Mouse (Mus musculus) heart, postnatal 0 days (tissue): Measurements from ENCODE around the gene Fgfr1op2. TPM values are rescaled to one million over a fixed set of nuclear protein-coding genes. Genes with fewer than 3 reads are reported as not detected.

Experiments used
- ATAC-seq: fragments of 200-750 bp; cut with Nextera tagmentation; 2 replicates; pipeline ENCODE4 v1.8.0; 2017; ENCODE audit warnings: low read depth, moderate number of reproducible peaks, moderate library complexity; ENCODE audit not compliant: insufficient read depth
- DNase-seq: peaks from one replicate; pipeline ENCODE4 v3.0.0-alpha.2; 2016; ENCODE audit warnings: low spot score
- H3K27ac ChIP-seq: fragments of 300-500 bp; sonication (generic); 2 replicates; pipeline ENCODE4 v1.5.1; 2014; ENCODE audit warnings: low read depth, mild to moderate bottlenecking
- H3K27me3 ChIP-seq: fragments of 300-500 bp; sonication (generic); 2 replicates; pipeline ENCODE4 v1.6.1; 2014; ENCODE audit warnings: low read length, mixed read lengths; ENCODE audit not compliant: control insufficient read depth, insufficient read depth
- H3K36me3 ChIP-seq: fragments of 300-500 bp; sonication (generic); replicated peaks from 2 replicates; pipeline ENCODE4 v1.6.1; 2014; ENCODE audit warnings: low read length, mixed read lengths; ENCODE audit not compliant: control insufficient read depth, insufficient read depth
- H3K4me1 ChIP-seq: fragments of 300-500 bp; sonication (generic); 2 replicates; pipeline ENCODE4 v1.6.1; 2014; ENCODE audit warnings: antibody characterized with exemption; ENCODE audit not compliant: control insufficient read depth, insufficient read depth
- H3K4me2 ChIP-seq: fragments of 300-500 bp; sonication (generic); 2 replicates; pipeline ENCODE4 v1.6.1; 2014; ENCODE audit warnings: low read depth, mild to moderate bottlenecking, low read length, moderate library complexity
- H3K4me3 ChIP-seq: fragments of 300-500 bp; sonication (generic); 2 replicates; pipeline ENCODE4 v1.5.1; 2014; ENCODE audit warnings: low read depth, low read length
- H3K9ac ChIP-seq: fragments of 300-500 bp; sonication (generic); replicated peaks from 2 replicates; pipeline ENCODE4 v1.6.1; 2014; ENCODE audit warnings: low read depth, low read length, mixed read lengths
- H3K9me3 ChIP-seq: fragments of 300-500 bp; sonication (generic); replicated peaks from 2 replicates; pipeline ENCODE4 v1.6.1; 2016; ENCODE audit warnings: low read length; ENCODE audit not compliant: control insufficient read depth
- CTCF ChIP-seq: IDR thresholded peaks from 2 replicates; pipeline ENCODE4 v1.5.1; 2016; ENCODE audit warnings: antibody characterized with exemption, control low read depth, low read depth
- EP300 ChIP-seq: IDR thresholded peaks from 2 replicates; pipeline ENCODE4 v1.6.1; 2016; ENCODE audit warnings: antibody characterized with exemption, low read depth
- WGBS: fragments of 180-500 bp; shearing (Covaris S2); extraction: QIAGEN DNeasy Blood & Tissue Kit; methylation state at CpG from one replicate; pipeline ENCODE4 v1.1.7; 2014; 5-methylcytosine and 5-hydroxymethylcytosine counted together
- polyA plus RNA-seq: library from polyadenylated mRNA; unstranded; fragments of >200 nt; fragmentation: Nextera tagmentation; extraction: Ambion mirVana; gene quantifications from 2 replicates; pipeline ENCODE4 v1.2.1, GENCODE M21; 2015
- total RNA-seq: library from RNA; depleted of rRNA; stranded (reverse); fragments of >200 nt; gene quantifications from 2 replicates; pipeline ENCODE4 v1.2.3, GENCODE M21; 2014; ENCODE audit warnings: low replicate concordance

Gene Fgfr1op2
- total and polyA plus RNA-seq, 2 experiments from 2014 or later, result 61.4 to 87.8 TPM

GRCm38 (mm10) chr6:146603651-146604050 lies 26.6 kb downstream of the Fgfr1op2 start:
- Histone ChIP-seq H3K4me3 (no peak overlapping the region), H3K4me1 (no peaks in the 10 kb centered on the region), H3K27ac (no peak overlapping the region), H3K4me2 (no peak overlapping the region), H3K9me3 (no peaks in the 10 kb centered on the region), H3K36me3 (peaks cover 91% of the 10 kb centered on the region), H3K27me3 (no peaks in the 10 kb centered on the region), H3K9ac (no peak overlapping the region)
- WGBS, result 77% methylated on average over 10 of the region's 10 CpGs
- TF ChIP-seq EP300 (no peak), CTCF (no peak)
- no peak for DNase-seq
- ATAC-seq, result no peak

- 91% methylated on average over 6 of the region's 6 CpGs for WGBS
- TF ChIP-seq EP300 (no peak), CTCF (no peak)
- peaks cover 80% of the 10 kb centered on the region for H3K36me3 ChIP-seq
- ATAC-seq (no peak), DNase-seq (no peak)
- no peak overlapping the region for H3K27ac ChIP-seq
- no peak overlapping the region for H3K9ac ChIP-seq
- H3K4me3 ChIP-seq, result no peak overlapping the region
- H3K4me2 ChIP-seq, result no peak overlapping the region
- H3K27me3 ChIP-seq, result no peaks in the 10 kb centered on the region
- no peaks in the 10 kb centered on the region for H3K9me3 ChIP-seq
- no peaks in the 10 kb centered on the region for H3K4me1 ChIP-seq
Measured at GRCm38 (mm10) chr6:146611385-146611784, 34.4 kb downstream of the Fgfr1op2 start.

GRCm38 (mm10) chr6:146611897-146612296 lies 34.9 kb downstream of the Fgfr1op2 start:
- TF ChIP-seq EP300 (no peak), CTCF (no peak)
- H3K9me3 ChIP-seq, result no peaks in the 10 kb centered on the region
- no peak overlapping the region for H3K4me3 ChIP-seq
- no peaks in the 10 kb centered on the region for H3K4me1 ChIP-seq
- no peak overlapping the region for H3K9ac ChIP-seq
- 93% methylated on average over 7 of the region's 7 CpGs for WGBS
- H3K36me3 ChIP-seq, result peaks cover 80% of the 10 kb centered on the region
- ATAC-seq (no peak), DNase-seq (no peak)
- no peaks in the 10 kb centered on the region for H3K27me3 ChIP-seq
- H3K4me2 ChIP-seq, result no peak overlapping the region
- no peak overlapping the region for H3K27ac ChIP-seq

- TF ChIP-seq EP300 (no peak), CTCF (no peak)
- 92% methylated on average over 5 of the region's 5 CpGs for WGBS
- Histone ChIP-seq H3K4me1 (no peaks in the 10 kb centered on the region), H3K27ac (no peak overlapping the region), H3K27me3 (no peaks in the 10 kb centered on the region), H3K9me3 (no peaks in the 10 kb centered on the region), H3K4me2 (no peak overlapping the region), H3K36me3 (peaks cover 80% of the 10 kb centered on the region), H3K9ac (no peak overlapping the region), H3K4me3 (no peak overlapping the region)
- no peak for DNase-seq
- no peak for ATAC-seq
Measured at GRCm38 (mm10) chr6:146612736-146613135, 35.7 kb downstream of the Fgfr1op2 start.

- H3K4me2 ChIP-seq, result no peak overlapping the region
- peaks cover 80% of the 10 kb centered on the region for H3K36me3 ChIP-seq
- peak; percentile 9; the same call in 1 of the 2 replicates for TF ChIP-seq CTCF
- no peak for TF ChIP-seq EP300
- DNase-seq (no peak), ATAC-seq (no peak)
- no peaks in the 10 kb centered on the region for H3K27me3 ChIP-seq
- H3K27ac ChIP-seq, result no peak overlapping the region
- H3K9me3 ChIP-seq, result no peaks in the 10 kb centered on the region
- H3K4me1 ChIP-seq, result no peaks in the 10 kb centered on the region
- H3K9ac ChIP-seq, result no peak overlapping the region
- WGBS, result 87% methylated on average over 5 of the region's 5 CpGs
- no peak overlapping the region for H3K4me3 ChIP-seq
Measured at GRCm38 (mm10) chr6:146613907-146614306, 36.9 kb downstream of the Fgfr1op2 start.

- WGBS, result 92% methylated on average over 5 of the region's 5 CpGs
- H3K9ac ChIP-seq, result no peak overlapping the region
Measured at GRCm38 (mm10) chr6:146614541-146614940, 37.5 kb downstream of the Fgfr1op2 start.

More at GRCm38 (mm10) chr6:146614541-146614940, 37.5 kb downstream of the Fgfr1op2 start:
- no peak for DNase-seq
- H3K4me2 ChIP-seq, result no peak overlapping the region
- H3K9me3 ChIP-seq, result no peaks in the 10 kb centered on the region
- H3K4me1 ChIP-seq, result no peaks in the 10 kb centered on the region
- no peak overlapping the region for H3K4me3 ChIP-seq
- peaks cover 77% of the 10 kb centered on the region for H3K36me3 ChIP-seq
- TF ChIP-seq CTCF, result no peak
- no peak overlapping the region for H3K27ac ChIP-seq
- ATAC-seq, result no peak
- no peaks in the 10 kb centered on the region for H3K27me3 ChIP-seq
